Mouse (Mus musculus) heart, embryonic 14.5 days (tissue): ENCODE measurements around the gene Pakap. TPM values are rescaled to one million over a fixed set of nuclear protein-coding genes. Genes with fewer than 3 reads are reported as not detected.

Experiments used
- ATAC-seq: fragments of 200-750 bp; cut with Nextera tagmentation; 2 replicates; pipeline ENCODE4 v1.8.0; 2017; ENCODE audit warnings: low read depth, moderate TSS enrichment; ENCODE audit not compliant: insufficient number of reproducible peaks, insufficient read depth, low FRiP score
- H3K27ac ChIP-seq, 2 experiments: fragments of 200-500 bp in 1 of 2; fragments of 300-500 bp in 1 of 2; sonication (generic) in 1 of 2; replicated peaks in 1 of 2; 2 replicates each; pipeline ENCODE4 v1.5.1; 2012 to 2014; ENCODE audit warnings: low read depth in 2 of 2, low read length in 2 of 2, control low read depth in 1 of 2, mild to moderate bottlenecking in 1 of 2, mixed read lengths in 1 of 2; ENCODE audit not compliant: control insufficient read depth in 1 of 2, insufficient read depth in 1 of 2
- H3K27me3 ChIP-seq: fragments of 300-500 bp; sonication (generic); 2 replicates; pipeline ENCODE4 v1.6.1; 2014; ENCODE audit warnings: mild to moderate bottlenecking, low read length, control low read depth; ENCODE audit not compliant: control insufficient read depth, insufficient read depth
- H3K36me3 ChIP-seq: fragments of 300-500 bp; sonication (generic); 2 replicates; pipeline ENCODE4 v1.6.1; 2014; ENCODE audit warnings: mild to moderate bottlenecking, control low read depth, low read length, mixed read lengths; ENCODE audit not compliant: control insufficient read depth, insufficient read depth
- H3K4me1 ChIP-seq, 2 experiments: fragments of 200-500 bp in 1 of 2; fragments of 300-500 bp in 1 of 2; sonication (generic) in 1 of 2; 2 replicates each; pipeline ENCODE4 v1.6.1; 2012 to 2014; ENCODE audit warnings: low read length in 2 of 2, control low read depth in 1 of 2, mixed read lengths in 1 of 2; ENCODE audit not compliant: control insufficient read depth in 2 of 2, insufficient read depth in 2 of 2
- H3K4me2 ChIP-seq: fragments of 300-500 bp; sonication (generic); 2 replicates; pipeline ENCODE4 v1.6.1; 2014; ENCODE audit warnings: mild to moderate bottlenecking, low read length
- H3K4me3 ChIP-seq, 2 experiments: fragments of 200-500 bp in 1 of 2; fragments of 300-500 bp in 1 of 2; sonication (generic) in 1 of 2; 2 replicates each; pipeline ENCODE4 v1.5.1; 2012 to 2014; ENCODE audit warnings: low read length in 2 of 2, mild to moderate bottlenecking in 2 of 2, control low read depth in 1 of 2, low read depth in 1 of 2, moderate library complexity in 1 of 2; ENCODE audit not compliant: control insufficient read depth in 1 of 2, insufficient read depth in 1 of 2
- H3K9ac ChIP-seq: fragments of 300-500 bp; sonication (generic); 2 replicates; pipeline ENCODE4 v1.6.1; 2014; ENCODE audit warnings: mild to moderate bottlenecking, low read length
- H3K9me3 ChIP-seq: fragments of 300-500 bp; sonication (generic); 2 replicates; pipeline ENCODE4 v1.6.1; 2016; ENCODE audit warnings: low read length, control low read depth; ENCODE audit not compliant: control insufficient read depth
- WGBS: fragments of 180-500 bp; shearing (Covaris S2); extraction: QIAGEN DNeasy Blood & Tissue Kit; methylation state at CpG from one replicate; pipeline ENCODE4 v1.1.7; 2014; 5-methylcytosine and 5-hydroxymethylcytosine counted together
- polyA plus RNA-seq: library from polyadenylated mRNA; unstranded; fragments of >200 nt; fragmentation: Nextera tagmentation; extraction: Ambion mirVana; gene quantifications from 2 replicates; pipeline ENCODE4 v1.2.1, GENCODE M21; 2014

The Pakap gene
- polyA plus RNA-seq, 1 experiment from 2014 or later = 59.6 TPM

DNA sequence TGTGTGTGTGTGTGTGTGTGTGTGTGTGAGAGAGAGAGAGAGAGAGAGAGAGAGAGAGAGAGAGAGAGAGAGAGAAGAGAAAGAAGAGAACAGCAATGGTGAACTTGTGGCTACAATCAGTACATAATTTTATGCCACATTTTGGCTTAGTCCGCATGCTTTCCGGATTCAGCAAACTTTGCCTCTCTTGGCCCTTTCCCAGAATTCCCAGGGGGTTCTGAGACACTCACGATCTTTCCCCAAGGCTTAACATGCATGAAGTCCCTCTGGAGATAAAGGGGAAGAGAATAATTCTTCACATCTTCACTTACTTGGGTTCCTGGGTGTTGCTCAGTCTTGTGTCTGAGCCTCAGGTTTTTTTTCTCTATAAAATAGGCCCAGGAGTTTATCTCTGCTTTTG is 2.2 kb downstream of the Pakap start:
- peak overlapping the region; percentile 77 for H3K4me2 ChIP-seq
- H3K27ac ChIP-seq = peak overlapping the region; percentile 98
- H3K9ac ChIP-seq = peak overlapping the region; percentile 95
- peaks cover 35 to 58% of the 10 kb centered on the region in 2 experiments for H3K4me1 ChIP-seq
- no peak for ATAC-seq
- no peaks in the 10 kb centered on the region for H3K9me3 ChIP-seq
- peaks cover 8% of the 10 kb centered on the region; the same call in 1 of the 2 replicates for H3K36me3 ChIP-seq
- 30% methylated on average over 3 of the region's 3 CpGs for WGBS
- H3K4me3 ChIP-seq = peak overlapping the region; percentile 77 to 82
- no peaks in the 10 kb centered on the region for H3K27me3 ChIP-seq

DNA sequence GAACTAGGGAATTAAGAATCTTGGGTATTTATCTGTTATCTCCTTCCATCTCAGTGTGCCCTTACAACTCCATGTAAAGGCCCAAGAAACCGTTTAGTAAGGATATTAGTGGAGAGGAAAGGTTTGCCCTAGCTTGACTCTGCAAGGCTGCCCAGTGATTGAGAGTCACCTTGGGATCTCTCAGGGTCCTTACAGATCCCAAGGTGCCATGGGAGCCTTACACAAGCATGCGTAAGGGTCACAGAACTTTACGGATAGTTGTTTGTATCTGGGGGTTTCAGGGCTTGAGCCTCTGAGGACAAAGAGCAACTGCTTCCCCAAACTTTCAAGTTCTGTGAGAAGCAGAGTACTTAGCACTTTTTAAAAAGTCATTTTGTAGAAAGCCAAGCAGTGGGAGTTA is 6.2 kb downstream of the Pakap start:
- ATAC-seq = no peak
- H3K27ac ChIP-seq = peak overlapping the region; percentile 79 to 89
- H3K4me2 ChIP-seq = peak overlapping the region; percentile 35
- H3K9me3 ChIP-seq = no peaks in the 10 kb centered on the region
- H3K9ac ChIP-seq = 0 out of 2 replicates have a peak overlapping the region, but pooled peaks have one; percentile 32
- 59% methylated on average over 3 of the region's 3 CpGs for WGBS
- H3K4me1 ChIP-seq = peaks cover 37 to 74% of the 10 kb centered on the region in 2 experiments
- H3K27me3 ChIP-seq = no peaks in the 10 kb centered on the region
- peaks cover 8% of the 10 kb centered on the region; the same call in 1 of the 2 replicates for H3K36me3 ChIP-seq
- H3K4me3 ChIP-seq = no peak overlapping the region

DNA sequence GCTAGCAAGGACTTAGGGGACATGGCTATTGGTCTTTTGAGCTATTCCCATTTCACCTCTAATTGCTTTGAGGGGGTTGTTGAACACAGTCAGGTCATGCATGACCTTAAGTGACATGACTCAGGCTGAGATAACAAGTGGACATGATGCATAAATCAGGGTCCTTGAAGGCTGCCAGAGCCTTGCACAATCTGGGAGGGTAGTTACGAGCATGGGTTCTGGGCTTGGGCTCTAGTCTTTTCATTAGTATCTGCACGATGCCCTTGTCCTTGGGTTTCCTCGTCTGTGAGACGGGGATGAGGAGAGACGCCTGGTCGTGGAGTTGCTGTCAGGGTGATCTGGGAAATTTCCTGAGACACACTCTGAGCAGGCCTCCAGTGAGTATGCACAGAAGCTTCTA is 6.7 kb downstream of the Pakap start:
- ATAC-seq = no peak
- no peaks in the 10 kb centered on the region for H3K9me3 ChIP-seq
- H3K9ac ChIP-seq = peak overlapping the region; percentile 32; the same call in 1 of the 2 replicates
- peak overlapping the region; percentile 79 to 89 for H3K27ac ChIP-seq
- 18% methylated on average over 6 of the region's 6 CpGs for WGBS
- H3K4me1 ChIP-seq = peaks cover 38 to 78% of the 10 kb centered on the region in 2 experiments
- H3K27me3 ChIP-seq = no peaks in the 10 kb centered on the region
- H3K4me3 ChIP-seq = no peak overlapping the region
- H3K4me2 ChIP-seq = peak overlapping the region; percentile 35
- peaks cover 8% of the 10 kb centered on the region; the same call in 1 of the 2 replicates for H3K36me3 ChIP-seq

DNA sequence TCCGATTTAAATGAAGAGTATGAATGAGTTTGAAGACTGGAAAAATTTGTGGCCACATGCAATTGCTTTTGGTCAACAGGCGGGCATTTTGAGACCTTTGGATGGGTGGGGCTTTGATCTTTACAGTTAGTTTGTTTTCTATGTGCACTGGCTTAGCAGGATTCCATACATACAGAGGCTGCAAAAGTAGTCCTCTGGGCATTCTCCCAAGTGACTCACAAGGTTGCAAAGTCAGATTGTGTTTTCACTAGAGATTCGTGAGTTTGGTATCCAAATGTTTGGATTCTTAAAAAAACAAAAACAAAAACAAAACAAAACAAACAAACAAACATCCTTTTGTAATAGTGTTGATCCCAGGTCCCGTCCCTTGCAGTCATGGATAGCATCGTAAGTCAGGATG is 7.7 kb downstream of the Pakap start:
- peak overlapping the region; percentile 35 for H3K4me2 ChIP-seq

DNA sequence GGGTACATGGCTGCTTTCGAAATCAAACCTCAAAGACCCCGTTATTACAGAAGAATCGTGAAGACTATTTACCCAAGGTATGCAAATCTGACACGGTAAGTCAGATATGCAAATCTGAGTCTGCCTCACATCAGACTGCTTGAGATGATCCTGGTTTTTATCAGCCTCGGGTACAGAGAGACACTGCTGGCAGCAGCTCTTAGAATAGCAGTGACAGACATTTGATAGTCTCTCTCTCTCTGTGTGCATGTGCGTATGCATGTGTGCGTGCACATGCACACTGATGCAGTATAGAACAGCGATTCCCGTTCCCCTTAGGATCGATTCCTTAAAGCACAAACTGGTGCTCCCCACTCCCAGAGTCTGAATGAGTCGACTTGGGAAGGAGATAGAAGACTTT is 8.1 kb downstream of the Pakap start:
- Histone ChIP-seq H3K9ac (peak overlapping the region; percentile 25), H3K27ac (peak overlapping the region; percentile 6 to 79; a peak in 3 of 4 replicates), H3K27me3 (no peaks in the 10 kb centered on the region)

More for the DNA sequence above, 7.7 kb downstream of the Pakap start:
- Histone ChIP-seq H3K9me3 (0 out of 2 replicates have a peak, but pooled peaks cover 4% of the 10 kb centered on the region), H3K9ac (peak overlapping the region; percentile 25), H3K27ac (peak overlapping the region; percentile 79 to 89), H3K4me3 (no peak overlapping the region), H3K36me3 (peaks cover 14% of the 10 kb centered on the region), H3K27me3 (no peaks in the 10 kb centered on the region), H3K4me1 (peaks cover 41 to 81% of the 10 kb centered on the region in 2 experiments)
- WGBS = 53% methylated on average over 5 of the region's 5 CpGs
- no peak for ATAC-seq

DNA sequence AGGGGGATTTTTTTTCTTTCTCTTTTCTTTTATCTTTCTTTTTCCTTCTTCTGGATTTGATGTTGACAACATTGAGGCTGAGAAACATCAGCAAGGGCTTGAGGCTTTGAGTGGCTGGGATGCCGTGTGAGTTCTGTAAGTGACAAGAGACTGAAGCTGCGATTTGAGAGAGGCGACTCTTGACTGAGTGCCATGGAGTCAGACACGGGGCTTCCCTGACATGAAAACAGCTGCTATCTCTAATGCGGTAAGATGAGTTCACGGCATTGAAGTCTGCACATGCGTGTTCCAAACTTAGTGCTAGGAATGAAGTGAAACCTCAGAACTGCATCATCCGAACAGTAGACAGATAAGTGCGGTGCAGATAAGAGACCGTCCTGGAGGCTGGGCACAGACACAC is 11.7 kb downstream of the Pakap start:
- Histone ChIP-seq H3K9me3 (0 out of 2 replicates have a peak, but pooled peaks cover 4% of the 10 kb centered on the region), H3K4me3 (no peak overlapping the region), H3K9ac (no peak overlapping the region), H3K4me2 (peak overlapping the region; percentile 14), H3K27me3 (no peaks in the 10 kb centered on the region), H3K36me3 (peaks cover 12% of the 10 kb centered on the region), H3K27ac (peak overlapping the region; percentile 1 to 65; a peak in 2 of 4 replicates), H3K4me1 (peaks cover 25 to 75% of the 10 kb centered on the region in 2 experiments)
- ATAC-seq = no peak
- 24% methylated on average over 10 of the region's 10 CpGs for WGBS

More for the DNA sequence above, 8.1 kb downstream of the Pakap start:
- no peak for ATAC-seq
- H3K36me3 ChIP-seq = peaks cover 14% of the 10 kb centered on the region
- H3K9me3 ChIP-seq = 0 out of 2 replicates have a peak, but pooled peaks cover 4% of the 10 kb centered on the region
- peak overlapping the region; percentile 35 for H3K4me2 ChIP-seq
- peaks cover 38 to 79% of the 10 kb centered on the region in 2 experiments for H3K4me1 ChIP-seq
- whole genome bisulfite sequencing = 37% methylated on average over 11 of the region's 11 CpGs
- no peak overlapping the region for H3K4me3 ChIP-seq

DNA sequence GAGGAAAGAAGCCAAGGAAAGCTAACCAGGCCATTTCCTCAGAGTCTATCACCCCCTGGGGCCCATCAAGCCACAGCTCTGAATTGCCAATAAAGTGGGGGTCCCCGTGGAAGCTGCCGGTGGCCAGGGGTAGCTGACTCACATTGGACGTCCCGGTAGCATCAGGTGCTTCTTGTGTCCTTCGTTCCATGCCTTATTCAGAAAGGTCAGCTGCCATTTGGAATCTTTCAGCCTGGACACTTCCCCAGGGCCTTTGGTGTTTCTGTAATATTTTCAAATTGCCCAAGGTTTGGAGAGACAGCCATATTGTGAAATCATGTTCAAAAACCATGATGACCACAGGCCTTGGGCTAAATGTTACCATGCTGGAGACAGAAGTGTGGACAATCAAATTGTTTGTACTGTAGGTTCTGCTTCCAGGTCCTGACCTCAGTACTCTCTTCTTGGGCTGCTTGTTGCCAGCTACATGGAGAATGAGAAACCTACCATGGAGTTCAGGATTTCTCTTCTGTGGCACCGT is 17.4 kb downstream of the Pakap start:
- no peak for ATAC-seq
- peaks cover 6% of the 10 kb centered on the region; the same call in 1 of the 2 replicates for H3K36me3 ChIP-seq
- H3K27me3 ChIP-seq = no peaks in the 10 kb centered on the region
- H3K4me2 ChIP-seq = no peak overlapping the region
- no peak overlapping the region for H3K4me3 ChIP-seq
- H3K27ac ChIP-seq = peak overlapping the region; percentile 39 to 61
- 69% methylated on average over 6 of the region's 6 CpGs for WGBS
- no peak overlapping the region for H3K9ac ChIP-seq
- H3K9me3 ChIP-seq = 0 out of 2 replicates have a peak, but pooled peaks cover 1% of the 10 kb centered on the region
- peaks cover 30 to 71% of the 10 kb centered on the region in 2 experiments for H3K4me1 ChIP-seq
